Mouse (Mus musculus) cerebellum, adult 2 months (tissue): ENCODE results near the gene 1700025B11Rik.

Source experiments
- CTCF ChIP-seq: fragments of 200-500 bp; IDR thresholded peaks from 2 replicates; pipeline ENCODE4 v1.5.1; 2011; ENCODE audit warnings: low read depth, mild to moderate bottlenecking, control low read depth, low read length, moderate library complexity, borderline replicate concordance; ENCODE audit not compliant: insufficient read depth
- POLR2A ChIP-seq: fragments of 200-500 bp; IDR thresholded peaks from 2 replicates; pipeline ENCODE4 v1.6.1; 2011; ENCODE audit warnings: low read length, control low read depth, borderline replicate concordance; ENCODE audit not compliant: insufficient read depth

DNA sequence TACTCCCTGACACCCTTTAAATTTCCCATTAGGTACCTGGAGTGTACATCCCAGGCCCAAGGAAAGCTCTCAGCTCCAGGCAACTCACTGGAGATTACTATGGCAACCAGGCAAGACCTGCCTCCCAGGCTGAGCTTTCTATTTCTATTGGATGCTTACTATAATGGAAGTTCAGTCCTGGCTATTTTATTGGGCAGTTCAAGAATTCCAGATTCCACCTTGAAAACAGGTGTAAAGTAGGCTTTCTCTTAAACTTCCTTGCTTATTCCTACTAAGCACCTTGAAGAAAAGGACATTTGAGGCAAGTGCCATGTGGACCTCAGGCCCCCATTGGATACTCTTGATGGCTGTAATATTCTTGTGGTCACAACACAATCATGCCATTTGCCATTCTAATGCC, at the start of gene 1700025B11Rik:
- no peak for TF ChIP-seq CTCF
- TF ChIP-seq POLR2A: no peak
